Mouse (Mus musculus) stomach, embryonic 16.5 days (tissue): Measurements from ENCODE around the gene Bbs5. TPM values are rescaled to one million over a fixed set of nuclear protein-coding genes. Genes with fewer than 3 reads are reported as not detected.
A peak's percentile ranks its signal among the peaks of the same experiment; 100 is the strongest.

ENCODE experiments used
- ATAC-seq: fragments of 200-750 bp; cut with Nextera tagmentation; 2 replicates; pipeline ENCODE4 v1.8.0; 2017; ENCODE audit warnings: moderate number of reproducible peaks, moderate TSS enrichment; ENCODE audit not compliant: insufficient read depth, low FRiP score
- H3K27ac ChIP-seq: fragments of 300-500 bp; sonication (generic); 2 replicates; pipeline ENCODE4 v1.5.1; 2014; ENCODE audit warnings: low read length
- H3K27me3 ChIP-seq: fragments of 300-500 bp; sonication (generic); 2 replicates; pipeline ENCODE4 v1.6.1; 2014; ENCODE audit warnings: low read length, control low read depth, mixed read lengths; ENCODE audit not compliant: control insufficient read depth, insufficient read depth
- H3K36me3 ChIP-seq: fragments of 300-500 bp; sonication (generic); 2 replicates; pipeline ENCODE4 v1.6.1; 2014; ENCODE audit warnings: low read length; ENCODE audit not compliant: control insufficient read depth, insufficient read depth
- H3K4me1 ChIP-seq: fragments of 300-500 bp; sonication (generic); 2 replicates; pipeline ENCODE4 v1.6.1; 2014; ENCODE audit warnings: low read length, control low read depth, mixed read lengths; ENCODE audit not compliant: control insufficient read depth, insufficient read depth
- H3K4me2 ChIP-seq: fragments of 300-500 bp; sonication (generic); 2 replicates; pipeline ENCODE4 v1.6.1; 2014; ENCODE audit warnings: low read depth, low read length, mixed read lengths
- H3K4me3 ChIP-seq: fragments of 300-500 bp; sonication (generic); replicated peaks from 2 replicates; pipeline ENCODE4 v1.5.1; 2014; ENCODE audit warnings: mild to moderate bottlenecking, low read length
- H3K9ac ChIP-seq: fragments of 300-500 bp; sonication (generic); 2 replicates; pipeline ENCODE4 v1.6.1; 2014; ENCODE audit warnings: low read length
- H3K9me3 ChIP-seq: fragments of 300-500 bp; sonication (generic); replicated peaks from 2 replicates; pipeline ENCODE4 v1.6.1; 2016; ENCODE audit warnings: low read length, control low read depth; ENCODE audit not compliant: control insufficient read depth
- WGBS: fragments of 180-500 bp; shearing (Covaris S2); extraction: QIAGEN DNeasy Blood & Tissue Kit; methylation state at CpG from one replicate; pipeline ENCODE4 v1.1.7; 2014; 5-methylcytosine and 5-hydroxymethylcytosine counted together
- polyA plus RNA-seq: library from polyadenylated mRNA; unstranded; fragments of >200 nt; fragmentation: Nextera tagmentation; extraction: Ambion mirVana; gene quantifications from 2 replicates; pipeline ENCODE4 v1.2.1, GENCODE M21; 2015

The Bbs5 gene
- polyA plus RNA-seq, 1 experiment from 2014 or later: 14.9 TPM

DNA sequence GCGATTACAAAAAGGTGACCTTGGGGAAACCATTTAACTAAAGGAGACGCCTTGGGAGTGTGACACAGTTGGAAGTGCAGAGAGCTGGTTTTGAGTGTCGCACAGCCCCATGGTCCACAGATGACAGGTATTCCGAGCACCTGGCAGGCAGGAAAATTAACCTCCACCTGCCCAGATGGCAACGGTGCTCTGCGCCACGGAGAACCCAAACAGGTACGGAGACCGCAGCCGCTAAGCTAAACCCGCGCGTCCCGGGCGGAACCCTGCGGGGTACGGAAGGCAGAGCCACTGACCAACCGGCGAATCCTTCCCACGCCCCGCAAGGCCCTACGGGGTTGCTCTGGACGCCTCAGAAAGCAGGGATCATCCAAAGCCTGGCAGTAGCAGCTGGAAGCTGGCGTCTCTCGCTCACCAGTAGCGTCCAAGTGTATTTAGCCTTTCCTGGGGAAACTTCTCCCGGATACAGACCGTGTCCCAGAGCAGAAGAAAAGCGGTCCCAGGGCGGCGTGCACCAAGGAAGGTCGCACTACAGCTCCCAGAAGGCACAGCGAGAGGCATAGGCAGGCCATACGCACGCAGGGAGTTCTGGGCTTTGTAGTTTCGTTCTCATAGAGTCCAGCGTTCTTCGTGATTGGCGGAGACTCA is 66.1 kb downstream of the Bbs5 start, which contains the start of gene Fastkd1:
TSS of gene Fastkd1 (minus strand) at position 536 of the 645 bp plus-strand sequence.
- no peaks in the 10 kb centered on the region for H3K4me1 ChIP-seq
- peak within 1 kb of the TSS; percentile 86 for H3K9ac ChIP-seq
- H3K27ac ChIP-seq: peak within 1 kb of the TSS; percentile 80
- WGBS: under 1% methylated on average over 39 of the region's 39 CpGs
- peak within 1 kb of the TSS; percentile 83 for H3K4me3 ChIP-seq
- peak within 1 kb of the TSS; percentile 68 for H3K4me2 ChIP-seq
- H3K36me3 ChIP-seq: no peaks in the 10 kb centered on the region
- no peaks in the 10 kb centered on the region for H3K27me3 ChIP-seq
- ATAC-seq: peak; percentile 98
- no peaks in the 10 kb centered on the region for H3K9me3 ChIP-seq

DNA sequence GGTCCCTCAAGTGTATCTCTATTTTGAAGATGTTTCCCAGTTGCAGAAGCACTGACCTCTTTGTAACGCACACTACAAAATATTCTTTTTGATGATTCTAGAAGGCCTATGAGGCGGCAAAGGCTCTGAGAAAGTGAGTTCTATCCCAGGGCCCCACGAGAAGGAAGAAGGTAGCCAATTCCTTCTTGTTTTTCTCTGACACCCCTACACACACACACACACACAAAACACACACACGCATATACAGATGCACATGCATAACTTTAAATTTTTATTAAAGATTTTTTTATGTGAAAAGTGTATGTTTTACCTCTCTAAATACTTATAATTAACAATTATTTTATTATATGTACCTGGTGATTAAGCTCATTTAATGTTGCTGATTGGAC is 66.6 kb downstream of the Bbs5 start:
- H3K36me3 ChIP-seq: no peaks in the 10 kb centered on the region
- no peak for ATAC-seq
- H3K9me3 ChIP-seq: no peaks in the 10 kb centered on the region
- WGBS: 26% methylated on average over 4 of the region's 4 CpGs
- no peaks in the 10 kb centered on the region for H3K27me3 ChIP-seq
- no peak overlapping the region for H3K9ac ChIP-seq
- no peak overlapping the region for H3K27ac ChIP-seq
- H3K4me3 ChIP-seq: peak overlapping the region; percentile 83
- H3K4me1 ChIP-seq: no peaks in the 10 kb centered on the region
- peak overlapping the region; percentile 49; the same call in 1 of the 2 replicates for H3K4me2 ChIP-seq

DNA sequence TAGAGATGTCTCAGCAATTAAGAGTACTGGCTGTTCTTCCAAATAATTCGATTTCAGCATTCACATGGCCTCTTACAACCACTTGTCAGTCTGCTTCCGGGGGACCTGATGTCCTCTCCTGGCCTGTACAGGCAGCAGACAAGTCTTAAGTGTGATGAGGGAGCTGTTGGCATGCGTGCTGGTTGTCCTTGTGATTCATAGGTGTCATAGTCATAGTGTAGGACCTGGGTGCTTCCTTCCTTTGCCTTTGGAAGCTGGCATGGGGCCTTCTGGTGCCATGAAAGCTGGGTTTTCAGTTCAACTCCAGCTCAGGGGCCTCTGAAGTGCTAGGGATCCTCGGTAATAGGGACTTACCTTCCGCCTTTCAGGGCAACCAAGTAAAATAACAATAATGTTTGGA is 67.2 kb downstream of the Bbs5 start:
- WGBS: 74% methylated on average over 5 of the region's 5 CpGs
- ATAC-seq: no peak
- no peak overlapping the region for H3K4me2 ChIP-seq
- no peaks in the 10 kb centered on the region for H3K9me3 ChIP-seq
- no peaks in the 10 kb centered on the region for H3K4me1 ChIP-seq
- no peak overlapping the region for H3K4me3 ChIP-seq
- no peaks in the 10 kb centered on the region for H3K36me3 ChIP-seq
- H3K9ac ChIP-seq: no peak overlapping the region
- H3K27ac ChIP-seq: no peak overlapping the region
- no peaks in the 10 kb centered on the region for H3K27me3 ChIP-seq

DNA sequence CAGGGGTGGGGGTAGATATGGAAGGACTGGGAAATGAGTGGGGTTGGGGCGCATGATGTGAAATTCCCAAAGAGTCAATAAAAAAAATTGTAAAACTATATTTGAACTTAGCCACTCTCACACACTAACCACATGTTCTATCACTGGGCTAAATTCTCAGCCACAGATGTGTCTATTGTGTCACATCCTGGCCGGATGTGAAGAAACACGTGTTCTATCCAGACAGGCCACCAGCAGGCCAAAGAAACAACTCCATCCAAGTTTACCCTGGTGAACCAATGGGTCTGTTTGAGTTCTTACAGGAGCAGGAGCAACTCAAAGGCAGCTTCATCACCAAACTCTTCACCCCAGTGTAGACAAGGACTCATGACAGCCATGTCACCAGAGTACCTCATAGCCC is 69.5 kb downstream of the Bbs5 start:
- no peak for ATAC-seq
- H3K4me3 ChIP-seq: no peak overlapping the region
- WGBS: 65% methylated on average over 3 of the region's 3 CpGs
- 0 out of 2 replicates have a peak, but pooled peaks cover 5% of the 10 kb centered on the region for H3K27me3 ChIP-seq
- no peak overlapping the region for H3K27ac ChIP-seq
- H3K9ac ChIP-seq: no peak overlapping the region
- no peaks in the 10 kb centered on the region for H3K9me3 ChIP-seq
- no peak overlapping the region for H3K4me2 ChIP-seq
- H3K36me3 ChIP-seq: no peaks in the 10 kb centered on the region
- H3K4me1 ChIP-seq: no peaks in the 10 kb centered on the region

Other genes starting within 250 kb of the Bbs5 start
- 0.61 and 0.63 TPM in 2 replicates for gene Lrp2, start 61.1 kb upstream of the Bbs5 start, polyA plus RNA-seq
- 0.40 and 7.0 TPM in 2 replicates for gene Klhl41, start 22.9 kb downstream of the Bbs5 start, polyA plus RNA-seq
- gene Fastkd1, start 66.3 kb downstream of the Bbs5 start, polyA plus RNA-seq: 11.0 and 11.1 TPM in 2 replicates
- 117 and 133 TPM in 2 replicates for gene Ppig, start 75.4 kb downstream of the Bbs5 start, polyA plus RNA-seq
- 1.00 and 1.6 TPM in 2 replicates for gene Ccdc173, start 142.4 kb downstream of the Bbs5 start, polyA plus RNA-seq
- gene Phospho2, start 142.5 kb downstream of the Bbs5 start, polyA plus RNA-seq: 21.8 and 24.1 TPM in 2 replicates
- 43.9 and 47.3 TPM in 2 replicates for gene Klhl23, start 174.8 kb downstream of the Bbs5 start, polyA plus RNA-seq
- gene Ssb, start 214.4 kb downstream of the Bbs5 start, polyA plus RNA-seq: 244 and 263 TPM in 2 replicates
- gene Mettl5, start 238.4 kb downstream of the Bbs5 start, polyA plus RNA-seq: 36.8 and 36.9 TPM in 2 replicates